Mouse (Mus musculus) induced T-regulatory cell, adult 2 months (primary cell): Measurements from ENCODE around the gene Sumo2.
A peak's percentile ranks its signal among the peaks of the same experiment; 100 is the strongest.
"Not testable (repeated sequence)": the region's sequence is repeated elsewhere in the genome, so short reads cannot be mapped to it uniquely, and the experiment has no call there.

Source experiments
- DNase-seq: peaks from one replicate; pipeline ENCODE4 v3.0.0-alpha.2; 2012; ENCODE audit warnings: low read depth

Gene Sumo2

GRCm38 (mm10) chr11:115483278-115483677 is 52.8 kb downstream of the Sumo2 start:
- DNase-seq: no peak

DNA sequence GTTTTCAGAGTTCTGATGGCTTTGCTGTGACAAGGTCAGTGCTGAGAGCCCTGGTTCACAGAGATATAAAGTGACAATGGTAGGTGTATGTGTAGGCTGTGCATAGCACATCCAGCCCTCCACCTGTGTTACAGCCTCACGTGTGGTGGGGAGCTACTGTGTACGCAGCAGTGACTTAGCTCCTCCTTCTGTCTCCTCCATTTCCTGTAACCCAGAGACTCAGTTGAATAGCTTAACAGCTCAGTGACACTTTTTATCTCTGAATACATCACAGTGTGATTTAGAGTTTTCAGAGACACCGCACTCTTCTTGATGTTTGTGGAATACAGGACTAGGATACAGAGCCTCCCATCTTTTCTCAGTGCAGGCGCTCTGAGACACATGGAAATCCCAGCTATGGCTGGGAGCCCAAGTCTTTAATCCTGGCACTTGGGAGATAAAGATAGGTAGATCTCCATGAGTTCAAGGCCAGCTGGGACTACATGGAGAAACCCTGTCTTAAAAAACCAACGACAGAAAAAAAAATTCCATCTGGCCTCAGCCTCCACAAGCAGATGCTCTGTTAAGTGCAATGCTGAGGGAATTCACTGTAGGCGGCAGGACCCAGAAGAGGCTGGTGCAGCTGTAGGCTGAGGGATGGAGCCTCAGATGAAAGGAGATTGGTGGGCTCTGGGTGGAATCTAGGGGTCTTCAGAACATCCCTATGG is 54.4 kb downstream of the Sumo2 start:
- DNase-seq: peak; percentile 69

DNA sequence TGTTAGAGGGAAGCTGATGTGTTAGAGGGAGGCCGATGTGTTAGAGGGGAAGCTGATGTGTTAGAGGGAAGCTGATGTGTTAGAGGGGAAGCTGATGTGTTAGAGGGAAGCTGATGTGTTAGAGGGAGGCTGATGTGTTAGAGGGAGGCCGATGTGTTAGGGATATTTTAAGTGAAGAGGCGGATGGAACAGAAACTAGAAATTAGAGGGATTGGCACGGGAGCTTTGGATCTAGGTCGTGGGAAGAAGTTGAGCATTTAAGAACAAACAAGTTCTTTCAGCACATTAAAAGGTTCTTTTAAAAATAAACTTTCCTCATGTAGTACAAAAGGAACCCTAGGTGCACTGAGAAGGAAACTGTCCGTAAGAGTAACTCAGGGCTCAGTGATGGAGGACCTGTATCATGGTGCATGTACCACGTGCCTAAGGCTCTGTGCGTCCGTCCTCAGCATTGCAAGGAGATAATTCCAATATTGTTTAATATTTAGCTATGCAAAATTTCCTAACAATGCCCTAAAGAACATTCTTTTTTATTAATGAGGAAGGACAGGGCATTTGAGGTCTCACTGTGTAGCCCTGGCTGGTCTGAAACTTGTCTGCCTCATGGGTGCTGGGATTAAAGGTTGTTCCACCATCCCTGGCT is 57.7 kb downstream of the Sumo2 start:
- no peak for DNase-seq

- DNase-seq: peak; percentile 78
Observed at GRCm38 (mm10) chr11:115477388-115477787, 58.7 kb downstream of the Sumo2 start.

DNA sequence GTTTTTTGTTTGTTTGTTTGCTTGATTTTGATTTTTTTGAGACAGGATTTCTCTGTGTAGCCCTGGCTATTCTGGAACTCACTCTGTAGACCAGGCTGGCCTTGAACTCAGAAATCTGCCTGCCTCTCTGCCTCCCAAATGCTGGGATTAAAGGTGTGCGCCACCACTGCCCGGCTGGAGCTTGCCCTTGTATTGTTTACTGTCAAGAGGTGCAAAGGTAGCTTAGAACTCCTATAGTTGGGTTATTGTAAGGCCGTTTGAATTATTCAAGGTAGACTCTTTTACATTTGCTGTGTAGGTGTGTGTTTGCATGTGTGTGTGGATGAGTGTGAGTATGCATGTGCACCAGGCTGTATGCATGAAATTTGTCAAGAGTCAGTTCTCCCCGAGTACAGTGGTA is 59.4 kb downstream of the Sumo2 start:
- DNase-seq: not testable (repeated sequence)

DNA sequence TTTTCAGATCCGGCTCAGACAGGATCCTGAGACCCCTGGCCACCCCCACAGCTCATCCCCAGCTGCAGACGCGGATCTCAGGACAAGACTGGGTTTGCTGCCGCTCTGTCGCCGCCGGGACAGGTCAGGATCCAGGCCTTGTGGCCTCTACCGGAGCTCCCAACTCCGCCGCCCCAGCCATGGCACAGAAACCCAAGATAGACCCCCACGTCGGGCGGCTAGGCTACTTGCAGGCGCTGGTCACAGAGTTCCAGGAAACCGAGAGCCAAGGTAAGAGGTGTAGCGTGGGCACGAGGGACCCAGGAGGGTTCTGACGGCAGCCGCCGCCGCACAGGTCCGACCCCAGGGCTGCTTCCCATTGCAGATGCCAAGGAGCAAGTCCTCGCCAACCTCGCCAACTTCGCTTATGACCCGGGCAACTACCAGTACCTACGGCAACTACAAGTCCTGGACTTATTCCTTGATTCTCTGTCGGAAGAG is 60.3 kb downstream of the Sumo2 start:
- DNase-seq: no peak

- DNase-seq: peak; percentile 98
Observed at GRCm38 (mm10) chr11:115475025-115475757, 60.9 kb downstream of the Sumo2 start, which contains the start of gene Armc7. Armc7 (plus strand) TSS chr11:115475667.

DNA sequence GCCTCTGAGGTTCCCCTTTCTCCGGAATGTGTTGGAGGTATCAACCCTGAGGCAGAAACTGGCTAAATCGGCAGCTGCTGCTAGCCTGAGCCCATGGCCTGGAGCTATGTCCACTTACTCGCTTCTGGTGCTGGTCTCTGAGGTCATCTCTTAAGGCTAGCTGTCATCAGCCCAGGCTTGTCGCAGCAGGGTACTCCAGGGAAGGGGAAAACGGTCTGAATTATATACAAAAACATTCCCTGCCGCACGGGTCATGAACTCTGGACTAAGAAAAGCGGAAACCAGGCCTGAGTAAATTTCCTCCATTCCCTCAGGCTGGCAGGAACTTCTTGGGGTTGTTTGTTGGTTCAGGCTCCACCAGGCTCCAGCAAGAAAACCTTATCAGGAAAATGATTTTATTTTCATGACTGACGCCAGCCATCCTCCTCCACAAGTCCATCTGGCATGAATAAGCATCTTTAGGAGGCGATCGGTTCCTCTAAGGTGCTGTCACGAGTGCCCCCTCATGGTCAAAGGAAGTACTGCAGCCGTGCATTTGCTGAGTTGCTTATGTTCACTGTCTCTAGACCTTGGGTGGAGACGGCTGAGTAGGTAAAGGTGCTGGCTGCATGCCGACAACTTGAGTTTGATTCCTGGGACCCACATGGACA is 62.3 kb downstream of the Sumo2 start:
- peak; percentile 97 for DNase-seq
